Mouse (Mus musculus): Measurements from ENCODE around the gene Trpt1.

DNA sequence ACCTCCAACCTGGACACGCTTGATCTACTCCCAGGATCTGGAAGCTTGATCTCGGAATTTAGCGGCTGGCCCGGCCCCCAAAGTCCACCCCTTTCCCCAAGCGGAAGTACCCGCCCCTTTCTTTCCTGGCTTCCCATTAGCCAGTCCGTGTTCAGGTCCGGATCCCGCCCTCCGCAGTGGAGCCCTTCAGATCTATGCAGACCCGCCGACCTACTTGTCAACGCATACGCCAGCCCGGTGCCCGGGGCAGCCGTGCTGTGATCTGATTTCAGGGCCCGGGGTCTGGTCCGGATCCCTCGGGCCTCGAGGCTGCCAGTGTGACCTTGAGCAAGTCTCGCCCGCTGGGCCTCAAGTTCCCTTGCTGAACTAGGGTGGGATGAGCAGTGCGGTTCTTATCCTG is at the start of gene Trpt1, which contains the start of gene Nudt22:
- TF ChIP-seq CTCF (conservative IDR thresholded peaks at IDR 0.05; ENCODE audit: low read length) (no peak), NANOG (IDR thresholded peaks at IDR 0.05; ENCODE audit: borderline replicate concordance, low read length) (no peak)

Data from E14TG2a.4 (cell line).